Mouse (Mus musculus) layer of hippocampus, adult 9-10 months (tissue): Measurements from ENCODE around the gene Tnrc6c.

ENCODE experiments used
- DNase-seq: peaks from one replicate; pipeline ENCODE4 v3.0.0; 2022; ENCODE audit warnings: low spot score

The Tnrc6c gene

GRCm38 (mm10) chr11:117677111-117677510, 23.0 kb downstream of the Tnrc6c start:
- no peak for DNase-seq

GRCm38 (mm10) chr11:117677594-117677993, 23.5 kb downstream of the Tnrc6c start:
- DNase-seq = no peak

DNA sequence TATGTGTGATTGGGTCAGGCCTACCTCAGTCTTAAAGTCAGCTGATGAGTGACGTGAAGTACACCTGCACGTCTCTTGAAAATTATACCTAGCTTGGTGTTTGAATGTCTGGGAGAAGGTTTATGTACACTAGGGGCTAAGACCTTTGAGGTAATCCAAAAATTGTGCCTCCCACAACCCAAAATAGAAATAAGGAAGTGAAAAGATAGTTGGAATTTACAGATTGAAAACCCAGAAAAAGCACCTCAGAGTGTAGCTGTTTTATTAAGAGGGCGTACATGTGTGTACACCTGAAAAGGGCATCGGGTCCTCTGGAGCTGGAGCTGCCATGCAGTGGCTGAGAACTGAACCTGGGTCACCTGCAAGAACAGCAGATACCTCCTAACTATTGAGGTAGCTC, 24.1 kb downstream of the Tnrc6c start:
- no peak for DNase-seq

GRCm38 (mm10) chr11:117678740-117679139, 24.7 kb downstream of the Tnrc6c start:
- no peak for DNase-seq

- no peak for DNase-seq
Observed at GRCm38 (mm10) chr11:117684640-117685039, 30.6 kb downstream of the Tnrc6c start.

- DNase-seq = no peak
Observed at GRCm38 (mm10) chr11:117685461-117685860, 31.4 kb downstream of the Tnrc6c start.

DNA sequence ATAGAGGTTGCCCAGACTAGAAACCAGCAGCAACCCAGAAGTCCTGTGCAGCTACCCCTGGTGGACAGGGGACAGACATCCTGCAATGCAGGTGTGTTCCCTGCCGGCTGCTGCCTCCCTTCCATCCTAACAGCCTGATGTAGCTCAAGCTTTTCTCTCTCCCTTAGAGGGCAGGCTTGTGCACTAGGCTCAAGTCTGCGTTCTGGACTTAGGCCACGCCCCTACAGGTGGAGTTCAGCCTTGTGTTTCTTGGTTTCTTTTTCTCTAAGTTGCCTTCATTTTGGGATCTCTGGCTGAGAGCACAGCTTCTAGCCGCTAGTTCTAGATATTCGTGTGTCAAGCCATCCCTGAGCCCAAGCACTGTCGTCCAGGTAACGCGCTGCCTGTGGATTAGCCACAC, 31.9 kb downstream of the Tnrc6c start:
- DNase-seq = no peak

DNA sequence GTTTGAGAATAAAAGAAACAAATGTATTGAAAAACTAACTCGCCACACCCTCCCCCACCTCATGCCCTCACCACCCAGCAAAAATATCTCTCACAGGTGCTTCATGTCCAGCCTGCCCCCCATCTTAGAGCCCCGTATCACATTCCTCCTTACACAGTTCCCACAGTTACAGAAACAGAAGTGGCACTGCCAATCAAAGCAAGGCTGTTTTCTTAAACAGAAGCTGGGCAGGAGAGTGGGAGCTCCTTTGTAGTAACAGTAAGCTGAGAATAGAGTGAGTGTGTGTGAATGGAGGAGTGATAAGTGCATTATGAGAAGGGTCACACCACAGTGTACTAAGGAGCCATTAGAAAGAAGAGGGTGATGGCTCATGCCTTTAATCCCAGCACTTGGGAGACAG, 34.5 kb downstream of the Tnrc6c start:
- no peak for DNase-seq

GRCm38 (mm10) chr11:117691311-117691710, 37.2 kb downstream of the Tnrc6c start:
- no peak for DNase-seq

GRCm38 (mm10) chr11:117694050-117694449, 40.0 kb downstream of the Tnrc6c start:
- no peak for DNase-seq

GRCm38 (mm10) chr11:117696585-117696984, 42.5 kb downstream of the Tnrc6c start:
- DNase-seq = no peak

- DNase-seq = no peak
Observed at GRCm38 (mm10) chr11:117700871-117701270, 46.8 kb downstream of the Tnrc6c start.

DNA sequence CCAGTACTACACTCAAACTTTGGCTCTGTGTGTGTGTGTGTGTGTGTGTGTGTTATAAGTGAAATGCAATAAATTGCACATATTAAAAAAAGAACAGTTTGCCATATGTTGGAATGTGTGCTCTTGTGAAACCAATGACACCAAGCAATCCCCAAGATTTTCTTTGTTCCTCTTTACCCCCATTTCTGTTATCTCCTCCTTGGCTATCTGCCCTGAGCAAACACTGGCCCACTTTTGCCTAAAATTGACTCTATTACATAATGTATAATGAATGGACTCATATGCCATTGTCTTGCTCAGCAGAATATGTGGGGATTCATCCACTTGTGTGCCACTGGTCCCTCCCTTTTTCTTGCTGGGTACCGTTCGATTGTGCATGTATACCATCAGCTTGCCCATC, 52.2 kb downstream of the Tnrc6c start:
- no peak for DNase-seq

- DNase-seq = no peak
Observed at GRCm38 (mm10) chr11:117707238-117707637, 53.1 kb downstream of the Tnrc6c start.

DNA sequence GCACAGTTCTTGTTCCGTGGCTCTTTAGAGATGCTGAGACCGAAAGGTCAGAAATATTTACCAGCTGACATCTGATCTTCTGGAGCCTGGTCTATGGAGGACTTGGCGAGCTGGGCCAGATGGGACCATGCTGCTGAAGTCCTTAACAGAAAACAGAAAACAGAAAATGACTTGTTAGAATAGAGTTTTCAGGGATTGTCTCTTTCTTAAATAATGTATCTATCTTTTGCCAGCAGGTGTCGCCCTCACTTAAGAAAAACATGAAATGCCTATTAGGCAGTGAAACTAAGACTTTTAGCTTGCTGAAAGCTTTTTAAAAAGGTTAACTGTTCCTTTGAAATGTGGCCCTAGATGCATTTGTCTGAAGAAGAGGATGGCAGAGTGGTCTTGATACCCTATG, 55.2 kb downstream of the Tnrc6c start:
- DNase-seq = peak; percentile 56

DNA sequence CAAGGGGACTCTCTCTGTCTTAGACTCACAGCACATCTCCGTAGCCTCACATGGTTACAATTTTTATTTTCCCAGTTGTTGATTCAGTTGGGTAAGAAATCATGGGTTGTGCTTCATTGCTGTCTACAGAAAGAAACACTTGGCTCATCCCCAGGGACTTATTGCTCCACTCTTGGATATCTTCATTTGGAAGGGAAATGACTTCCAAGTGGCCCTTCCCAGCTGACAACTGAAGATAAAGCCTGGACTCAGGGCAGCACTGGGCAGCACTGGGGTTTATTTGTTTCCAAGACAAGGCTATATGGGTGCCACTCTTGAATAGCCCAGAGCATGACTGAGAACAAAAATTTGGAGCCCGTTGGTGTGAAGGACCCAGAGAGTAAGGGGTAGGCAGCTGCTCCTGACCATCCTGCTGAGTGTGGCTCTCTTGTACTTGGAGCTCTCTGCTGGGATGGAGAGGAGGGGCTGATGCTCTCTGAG, 56.8 kb downstream of the Tnrc6c start:
- DNase-seq = no peak

DNA sequence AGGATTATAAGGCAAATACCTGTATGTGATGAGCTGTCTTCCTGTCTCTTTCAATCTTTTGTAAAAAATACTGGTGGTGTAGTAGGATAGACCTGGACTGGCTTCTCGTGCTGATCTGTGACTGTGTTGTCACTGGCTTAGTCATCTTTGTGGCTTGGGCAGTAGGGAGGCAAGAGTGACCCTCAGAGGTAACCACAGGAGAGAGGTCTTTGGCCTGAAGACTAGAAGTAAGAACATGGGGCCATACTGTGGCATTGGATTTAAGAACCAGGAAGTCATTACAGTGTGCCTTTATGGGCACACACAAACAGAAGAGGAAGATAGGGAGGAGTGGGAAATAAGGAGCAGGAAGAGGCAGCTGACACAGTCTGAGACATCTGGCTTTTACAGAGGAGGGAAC, 58.0 kb downstream of the Tnrc6c start:
- no peak for DNase-seq

- DNase-seq = no peak
Observed at GRCm38 (mm10) chr11:117713375-117713774, 59.3 kb downstream of the Tnrc6c start.

- no peak for DNase-seq
Observed at GRCm38 (mm10) chr11:117718838-117719237, 64.7 kb downstream of the Tnrc6c start.

DNA sequence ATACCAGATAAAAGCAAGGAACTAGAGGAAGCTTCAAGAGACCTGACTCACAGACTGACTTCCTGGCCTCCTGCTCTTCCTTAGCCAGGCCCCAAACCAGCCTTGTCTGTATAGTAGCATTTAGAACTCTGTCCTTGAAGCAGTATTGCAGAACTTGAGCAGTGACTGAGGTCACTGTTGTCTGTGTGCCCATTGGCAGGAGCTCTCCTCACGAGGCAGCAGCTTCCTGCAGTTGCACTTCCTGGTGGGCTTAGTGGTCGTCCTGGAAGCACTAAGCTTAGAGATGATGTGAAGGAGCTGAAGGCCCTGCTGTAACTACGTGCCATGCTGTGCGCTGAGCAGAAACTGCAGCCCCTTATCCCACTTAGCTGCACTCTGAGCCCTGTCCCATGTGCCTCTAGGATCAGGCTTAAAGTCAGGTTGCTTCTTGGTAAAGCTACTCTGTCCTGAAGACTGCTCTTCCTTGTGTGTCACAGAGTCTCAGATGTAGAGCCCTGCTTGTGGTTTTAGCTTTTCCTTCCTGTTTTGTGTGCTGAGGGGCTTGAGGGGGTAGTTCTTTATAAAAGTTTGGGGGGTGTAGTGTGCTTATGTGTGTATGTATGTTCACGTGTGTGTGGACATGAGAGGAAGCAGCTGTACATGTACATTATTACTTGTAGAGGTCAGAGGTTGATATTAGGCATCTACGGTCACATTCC, 70.7 kb downstream of the Tnrc6c start:
- no peak for DNase-seq

GRCm38 (mm10) chr11:117727031-117727430, 72.9 kb downstream of the Tnrc6c start:
- no peak for DNase-seq

- no peak for DNase-seq
Observed at GRCm38 (mm10) chr11:117728245-117728644, 74.2 kb downstream of the Tnrc6c start.

DNA sequence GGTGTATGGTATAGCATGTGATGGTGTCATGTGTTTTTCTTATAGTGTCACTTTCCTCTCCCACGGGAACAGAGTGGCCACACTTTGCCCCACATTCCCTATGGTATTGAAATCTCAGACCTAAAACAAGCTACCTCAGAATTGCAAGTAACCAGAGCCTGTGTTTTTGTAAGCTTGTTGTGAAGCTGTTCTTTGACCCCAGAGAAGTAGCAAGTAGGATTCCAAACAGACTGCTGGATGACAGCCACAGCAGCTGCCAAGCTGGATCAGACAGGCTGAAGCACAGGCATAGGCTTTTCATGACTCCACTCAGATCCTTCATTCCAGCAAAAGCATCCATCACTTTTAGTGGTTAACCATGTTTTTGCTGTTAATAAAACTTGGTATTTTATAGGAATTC, 74.8 kb downstream of the Tnrc6c start:
- no peak for DNase-seq

- DNase-seq = no peak
Observed at GRCm38 (mm10) chr11:117729341-117729740, 75.3 kb downstream of the Tnrc6c start.
